Mouse (Mus musculus): ENCODE results near the gene Zfp280d. TPM values are rescaled to one million over a fixed set of nuclear protein-coding genes. Genes with fewer than 3 reads are reported as not detected.

The Zfp280d gene
- total RNA-seq, 2 experiments from 2014 or later = 15.2 to 16.6 TPM

Other genes starting within 250 kb of the Zfp280d start
- 10 to 100 TPM; 22.4 to 29.2 TPM for gene Tcf12, start 163.0 kb upstream of the Zfp280d start, total RNA-seq (2021)
- under 1 TPM; 0.09 to 0.16 TPM for gene Mns1, start 163.2 kb downstream of the Zfp280d start, total RNA-seq (2021)
- 1 to 10 TPM; 1.2 to 1.5 TPM for gene Tex9, start 217.4 kb downstream of the Zfp280d start, total RNA-seq (2021)